Mouse (Mus musculus) E14TG2a.4 (cell line): ENCODE data around the gene Il17re.

Source experiments
- CTCF ChIP-seq: conservative IDR thresholded peaks from 2 replicates; pipeline ENCODE4 v1.5.1; 2014; ENCODE audit warnings: low read length
- NANOG ChIP-seq: IDR thresholded peaks from 2 replicates; pipeline ENCODE4 v1.6.1; 2014; ENCODE audit warnings: borderline replicate concordance, low read length, mixed read lengths
- POU5F1 ChIP-seq: IDR thresholded peaks from 2 replicates; pipeline ENCODE4 v1.6.1; 2014; ENCODE audit warnings: low read length, borderline replicate concordance

DNA sequence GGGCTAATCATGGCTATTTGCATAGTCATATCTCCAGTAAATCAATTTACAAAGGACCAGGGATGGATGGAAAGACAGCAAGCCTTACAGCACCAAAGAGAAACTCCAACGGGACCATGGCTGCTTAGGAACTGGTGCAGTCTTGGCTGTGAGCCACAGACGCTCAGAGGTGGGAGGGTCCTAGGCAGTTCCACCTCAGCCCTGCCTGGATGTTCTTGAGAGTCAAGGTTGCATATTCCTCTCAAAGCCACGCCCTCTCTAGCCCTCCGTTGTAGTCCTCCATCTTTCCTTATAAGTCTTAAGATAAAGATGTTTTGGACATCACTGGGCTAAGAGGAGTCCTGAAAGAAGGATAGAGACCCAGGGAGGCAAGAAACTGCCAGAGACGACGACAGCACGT is 5.8 kb downstream of the Il17re start:
- no peak for TF ChIP-seq CTCF
- no peak for TF ChIP-seq NANOG
- no peak for TF ChIP-seq POU5F1
